ENCODE assay signal across 17 mouse cellular contexts in the genomic region with DNA sequence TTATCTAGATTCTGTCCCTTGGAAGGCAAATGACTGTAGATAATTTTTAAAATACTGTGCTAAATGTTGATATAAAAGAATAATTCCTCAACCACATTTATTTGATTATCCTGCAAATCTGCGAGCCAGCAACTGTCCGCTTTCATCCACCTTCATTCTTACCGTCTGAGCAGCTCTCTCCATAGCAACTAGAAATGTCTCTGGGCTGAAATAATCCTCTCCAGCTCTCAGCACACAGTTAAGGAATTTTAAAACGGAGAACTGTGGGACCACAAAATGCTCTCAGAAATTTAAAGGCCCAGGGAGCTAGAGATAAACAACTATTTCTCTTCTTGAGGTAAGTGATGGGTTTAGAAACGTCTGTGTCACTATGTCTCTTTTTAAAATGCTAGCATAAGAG. TPM values are rescaled to one million over a fixed set of nuclear protein-coding genes. Genes with fewer than 3 reads are reported as not detected.
DNase-seq lines count a peak whose midpoint lies in the region; ATAC-seq lines count a peak whose summit lies in the region.
"Had no signal": no experiment of that assay in that cellular context is flagged by ENCODE, and none has a peak within 500 bp of the region (broad histone marks: within the 10 kb centered on the region; RNA-seq: fewer than 3 reads in every experiment).

A gene (plus strand): TSS at position 155 of the 400 bp plus-strand sequence.

- no peak within 1 kb of the TSS for H3K9ac ChIP-seq in hindbrain, embryonic 15.5 days
- no peak within 1 kb of the TSS for H3K9ac ChIP-seq in hindbrain, embryonic 13.5 days
- H3K9ac ChIP-seq: forebrain, postnatal 0 days; heart, embryonic 12.5 days; liver, embryonic 12.5 days; neural tube, embryonic 13.5 days had no signal

- no peak within 1 kb of the TSS for H3K27ac ChIP-seq in hindbrain, embryonic 15.5 days (replicated peaks)
- H3K27ac ChIP-seq in hindbrain, embryonic 13.5 days, result no peak within 1 kb of the TSS
- H3K27ac ChIP-seq: liver, embryonic 12.5 days; neural tube, embryonic 13.5 days; stomach, postnatal 0 days had no signal

- H3K36me3 ChIP-seq in hindbrain, embryonic 15.5 days, result no peaks in the 10 kb centered on the region
- H3K36me3 ChIP-seq in hindbrain, embryonic 13.5 days, result no peaks in the 10 kb centered on the region
- H3K36me3 ChIP-seq: heart, embryonic 12.5 days; liver, embryonic 12.5 days; neural tube, embryonic 13.5 days had no signal

- intact Hi-C loops in left cerebral cortex, postnatal 36 days (cut with DNase I), result loop anchor here (2.0 kb wide), 1 partner anchor 45 kb away; no protein-coding TSS in a partner anchor

- DNase-seq in right cerebral cortex, adult 18-20 months, result peak; percentile 5
- no peak for DNase-seq in right cerebral cortex, postnatal 25 days
- no peak for DNase-seq in left cerebral cortex, postnatal 36 days (ENCODE audit: low spot score in 2 of 2)
- no peak for DNase-seq in adrenal gland, postnatal 10 days
- no peak for DNase-seq in lung, postnatal 25 days (ENCODE audit: low spot score)
- DNase-seq: cerebellum, adult 11-12 months; forebrain, postnatal 0 days; gastrocnemius, postnatal 25 days; kidney, adult 8-10 months had no signal

- ATAC-seq in hindbrain, embryonic 15.5 days (ENCODE audit: low FRiP score, low read depth), result no peak
- no peak for ATAC-seq in hindbrain, embryonic 13.5 days (ENCODE audit: low FRiP score)
- ATAC-seq: activated CD4-positive, CD25-positive, alpha-beta regulatory T cell, adult 4 months; forebrain, postnatal 0 days; liver, embryonic 12.5 days had no signal

- H3K4me1 ChIP-seq in hindbrain, embryonic 15.5 days (replicated peaks), result no peaks in the 10 kb centered on the region; the same call in 1 of the 2 replicates
- H3K4me1 ChIP-seq in hindbrain, embryonic 13.5 days (replicated peaks), result no peaks in the 10 kb centered on the region
- H3K4me1 ChIP-seq: heart, embryonic 12.5 days; liver, embryonic 12.5 days had no signal

- no peak within 1 kb of the TSS for H3K4me3 ChIP-seq in hindbrain, embryonic 15.5 days
- H3K4me3 ChIP-seq in hindbrain, embryonic 13.5 days, result no peak within 1 kb of the TSS
- H3K4me3 ChIP-seq: heart, embryonic 12.5 days; liver, embryonic 12.5 days; neural tube, embryonic 13.5 days had no signal

- H3K4me2 ChIP-seq in hindbrain, embryonic 15.5 days, result peak within 1 kb of the TSS; percentile 13
- no peak within 1 kb of the TSS for H3K4me2 ChIP-seq in hindbrain, embryonic 13.5 days
- H3K4me2 ChIP-seq: heart, embryonic 12.5 days; liver, embryonic 12.5 days; neural tube, embryonic 13.5 days had no signal

- no peaks in the 10 kb centered on the region for H3K9me3 ChIP-seq in hindbrain, embryonic 15.5 days
- no peaks in the 10 kb centered on the region for H3K9me3 ChIP-seq in hindbrain, embryonic 13.5 days
- H3K9me3 ChIP-seq: heart, embryonic 12.5 days; liver, embryonic 12.5 days; neural tube, embryonic 13.5 days had no signal

- no peaks in the 10 kb centered on the region for H3K27me3 ChIP-seq in hindbrain, embryonic 15.5 days
- H3K27me3 ChIP-seq in hindbrain, embryonic 13.5 days, result no peaks in the 10 kb centered on the region
- H3K27me3 ChIP-seq: heart, embryonic 12.5 days; liver, embryonic 12.5 days; neural tube, embryonic 13.5 days had no signal

- WGBS in hindbrain, embryonic 15.5 days, result 49% methylated on average over 5 of the region's 5 CpGs
- WGBS in hindbrain, embryonic 13.5 days, result 54% methylated on average over 5 of the region's 5 CpGs

RNA-seq across cellular contexts. Expression of the gene that starts here (rescaled TPM):
- 2.3 and 4.4 TPM in 2 replicates for polyA plus RNA-seq in hindbrain, embryonic 15.5 days (2015; fragmentation: Nextera tagmentation; extraction: Ambion mirVana)
- polyA plus RNA-seq in hindbrain, embryonic 13.5 days (2015; fragmentation: Nextera tagmentation; extraction: Ambion mirVana), result 1.3 and 1.9 TPM in 2 replicates
- 10 to 100 TPM; 35.6 to 38.1 TPM for total RNA-seq in left cerebral cortex, postnatal 36 days (2021)
- total RNA-seq in adrenal gland, postnatal 10 days (2021), result under 1 TPM in 1 of 2 experiments, not detected in 1; 0.15 TPM
- polyA plus RNA-seq: activated CD4-positive, CD25-positive, alpha-beta regulatory T cell, adult 4 months; liver, embryonic 12.5 days; lung, embryonic 16.5 days had no signal

Comparison
In these comparisons a context has a peak if more than half of its experiments do, and no peak if none do; other contexts are left out.
1. RNA of the gene that starts here (total RNA-seq): 35.6 to 38.1 TPM in left cerebral cortex, postnatal 36 days; 0.15 TPM in adrenal gland, postnatal 10 days; every median in the first group is over 10 times any median in the second.